Mouse (Mus musculus) liver (tissue): ENCODE results near the gene Krt23.

Experiments used
- DNase-seq: peaks from one replicate; pipeline ENCODE4 v3.0.0-alpha.2; 2020; ENCODE audit warnings: mixed read lengths

The Krt23 gene

GRCm38 (mm10) chr11:99448769-99449168, 44.2 kb downstream of the Krt23 start:
- DNase-seq = no peak

- no peak for DNase-seq
Measured at GRCm38 (mm10) chr11:99441220-99441619, 51.7 kb downstream of the Krt23 start.

- no peak for DNase-seq
Measured at GRCm38 (mm10) chr11:99439465-99439864, 53.5 kb downstream of the Krt23 start.

- DNase-seq = peak; percentile 23
Measured at GRCm38 (mm10) chr11:99437972-99438371, 55.0 kb downstream of the Krt23 start, which contains the start of gene Krt20. Gene Krt20, minus strand, starts transcription at chr11:99438150.

GRCm38 (mm10) chr11:99436625-99437024, 56.3 kb downstream of the Krt23 start:
- no peak for DNase-seq

GRCm38 (mm10) chr11:99430670-99431069, 62.3 kb downstream of the Krt23 start:
- peak; percentile 12 for DNase-seq
